Mouse (Mus musculus) hindbrain, embryonic 10.5 days (tissue): ENCODE measurements at regions not wholly inside any gene's neighbourhood (a gene's known extent, or its start where the extent isn't known, plus 50 kb on each side); places are given as distances from the start of the nearest gene placed in this dataset.

Source experiments
- DNase-seq: peaks from one replicate; pipeline ENCODE4 v3.0.0-alpha.2; 2017; ENCODE audit warnings: low spot score
- H3K27ac ChIP-seq: fragments of 300-500 bp; sonication (generic); 2 replicates; pipeline ENCODE4 v1.5.1; 2016; ENCODE audit warnings: mild to moderate bottlenecking, moderate library complexity
- H3K27me3 ChIP-seq: fragments of 300-500 bp; sonication (generic); 2 replicates; pipeline ENCODE4 v1.6.1; 2016; ENCODE audit warnings: mild to moderate bottlenecking; ENCODE audit not compliant: poor library complexity, insufficient read depth, severe bottlenecking
- H3K36me3 ChIP-seq: fragments of 300-500 bp; sonication (generic); 2 replicates; pipeline ENCODE4 v1.6.1; 2016; ENCODE audit warnings: mild to moderate bottlenecking, moderate library complexity
- H3K4me1 ChIP-seq: fragments of 300-500 bp; sonication (generic); replicated peaks from 2 replicates; pipeline ENCODE4 v1.6.1; 2016; ENCODE audit warnings: mild to moderate bottlenecking
- H3K4me3 ChIP-seq: fragments of 300-500 bp; sonication (generic); 2 replicates; pipeline ENCODE4 v1.5.1; 2016; ENCODE audit warnings: mild to moderate bottlenecking, moderate library complexity
- H3K9me3 ChIP-seq: fragments of 300-500 bp; sonication (generic); 2 replicates; pipeline ENCODE4 v1.6.1; 2016; ENCODE audit warnings: mild to moderate bottlenecking, moderate library complexity
- WGBS: fragments of 180-500 bp; shearing (Covaris S2); methylation state at CpG from one replicate; pipeline ENCODE4 v1.1.7; 2016; 5-methylcytosine and 5-hydroxymethylcytosine counted together

- Histone ChIP-seq H3K4me1 (peaks cover 7% of the 10 kb centered on the region; the same call in 1 of the 2 replicates), H3K27ac (no peak overlapping the region), H3K27me3 (no peaks in the 10 kb centered on the region), H3K9me3 (peaks cover 5% of the 10 kb centered on the region; the same call in 1 of the 2 replicates), H3K36me3 (no peaks in the 10 kb centered on the region), H3K4me3 (no peak overlapping the region)
- DNase-seq = no peak
- WGBS = 74% methylated on average over 12 of the region's 12 CpGs
These were observed 198.3 kb upstream of the Nr4a3 start for GRCm38 (mm10) chr4:47846389-47847318.

DNA sequence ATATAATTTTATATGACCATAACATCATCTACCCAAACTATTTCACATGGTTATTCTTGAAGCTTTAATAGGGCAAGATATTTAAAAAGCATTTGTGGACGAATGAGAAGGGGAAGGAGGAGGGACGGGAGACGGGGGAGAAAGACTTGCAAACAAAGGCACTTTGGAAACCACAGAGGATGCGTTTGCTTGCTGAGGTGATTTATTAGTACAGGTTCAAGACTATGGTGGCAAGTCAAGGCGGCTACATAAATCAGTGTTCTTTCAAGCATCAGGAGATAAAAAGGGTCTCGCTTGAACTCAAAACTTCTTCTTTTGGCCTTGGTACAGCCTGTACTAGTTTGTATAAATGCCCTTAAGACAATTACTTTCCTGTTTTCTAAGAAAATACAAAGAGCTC lies 183.8 kb upstream of the Nr4a3 start:
- Histone ChIP-seq H3K4me1 (peaks cover 3% of the 10 kb centered on the region; the same call in 1 of the 2 replicates), H3K9me3 (no peaks in the 10 kb centered on the region), H3K36me3 (no peaks in the 10 kb centered on the region), H3K27ac (no peak overlapping the region), H3K4me3 (no peak overlapping the region), H3K27me3 (no peaks in the 10 kb centered on the region)
- 77% methylated on average over 6 of the region's 6 CpGs for WGBS
- DNase-seq = no peak

DNA sequence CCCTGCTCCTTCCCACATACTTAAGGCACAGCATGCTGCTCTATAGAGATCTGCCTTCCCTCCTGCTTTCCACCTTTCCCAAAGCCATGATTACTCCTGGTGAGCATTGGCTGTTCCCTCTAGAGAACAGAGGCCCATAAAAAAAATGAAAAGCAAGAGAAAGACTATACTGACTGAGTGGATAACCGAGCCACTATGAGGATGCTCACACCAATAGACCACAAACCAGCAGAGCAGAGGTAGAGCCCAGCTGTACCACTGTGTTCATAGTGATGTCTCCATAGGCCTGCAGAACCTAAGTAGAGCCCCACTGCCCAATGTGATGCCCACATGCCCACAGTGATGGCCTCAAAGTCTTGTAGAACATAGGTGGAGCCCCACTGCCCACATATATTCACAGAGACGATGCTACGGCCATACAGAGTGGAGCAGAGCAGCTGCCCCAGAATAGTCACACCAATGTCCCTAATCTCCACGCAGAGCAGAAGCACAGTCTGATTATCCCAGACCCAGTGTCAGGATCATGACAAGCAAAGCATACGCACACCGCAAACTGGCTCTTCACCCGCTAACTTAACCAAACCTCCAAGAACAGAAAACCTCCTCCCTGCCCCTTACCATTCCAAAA lies 174.8 kb upstream of the Nr4a3 start:
- WGBS = 88% methylated on average over 7 of the region's 7 CpGs
- Histone ChIP-seq H3K36me3 (no peaks in the 10 kb centered on the region), H3K9me3 (no peaks in the 10 kb centered on the region), H3K27me3 (no peaks in the 10 kb centered on the region), H3K4me3 (no peak overlapping the region), H3K4me1 (no peaks in the 10 kb centered on the region), H3K27ac (no peak overlapping the region)
- no peak for DNase-seq

- Histone ChIP-seq H3K27ac (no peak overlapping the region), H3K4me3 (no peak overlapping the region), H3K36me3 (no peaks in the 10 kb centered on the region), H3K9me3 (no peaks in the 10 kb centered on the region), H3K4me1 (no peaks in the 10 kb centered on the region), H3K27me3 (no peaks in the 10 kb centered on the region)
- DNase-seq = no peak
- 65% methylated on average over 5 of the region's 5 CpGs for WGBS
These were observed 174.3 kb upstream of the Nr4a3 start for GRCm38 (mm10) chr4:47870638-47871019.

DNA sequence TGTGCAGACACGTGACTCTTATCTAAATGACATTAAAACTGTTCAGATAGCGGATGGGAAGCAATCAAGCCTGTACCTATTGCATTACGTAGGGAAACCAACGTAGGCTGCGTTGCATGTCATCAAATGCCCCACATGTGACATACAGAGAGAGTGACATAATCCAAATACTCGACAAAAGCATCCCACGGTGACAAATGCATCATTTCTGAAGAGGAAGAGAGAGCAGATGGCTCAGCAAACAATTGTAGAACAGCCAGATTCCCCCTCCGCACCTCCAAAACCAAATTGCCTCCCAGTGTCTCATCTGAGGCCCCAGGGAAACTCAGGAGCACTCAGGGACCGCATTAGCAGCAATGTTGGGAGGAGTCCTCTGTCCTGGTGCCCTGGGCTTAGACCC lies 163.4 kb upstream of the Nr4a3 start:
- Histone ChIP-seq H3K9me3 (no peaks in the 10 kb centered on the region), H3K27ac (no peak overlapping the region), H3K27me3 (no peaks in the 10 kb centered on the region), H3K4me3 (no peak overlapping the region), H3K4me1 (peaks cover 8% of the 10 kb centered on the region; the same call in 1 of the 2 replicates), H3K36me3 (no peaks in the 10 kb centered on the region)
- WGBS = 76% methylated on average over 9 of the region's 9 CpGs
- no peak for DNase-seq

DNA sequence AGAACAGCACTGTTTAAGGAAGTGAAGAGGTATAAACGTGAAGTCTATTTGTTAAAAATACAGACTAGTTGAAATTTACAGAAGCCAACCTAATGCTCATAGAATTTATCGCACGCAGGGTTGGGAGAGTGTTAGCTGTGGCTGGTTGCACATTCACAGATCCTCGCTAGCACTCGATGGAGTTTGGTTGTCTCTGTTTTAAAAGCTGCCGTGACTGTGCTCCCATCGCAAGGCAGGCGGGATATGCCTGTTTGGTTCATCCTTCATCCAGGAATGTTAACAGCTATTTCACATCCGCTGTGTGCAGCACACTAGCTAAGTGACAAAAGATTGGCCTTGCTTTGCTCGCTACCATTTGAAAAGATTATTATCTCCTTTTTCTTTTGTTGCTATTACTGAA lies 162.9 kb upstream of the Nr4a3 start:
- 82% methylated on average over 10 of the region's 10 CpGs for WGBS
- H3K36me3 ChIP-seq = no peaks in the 10 kb centered on the region
- H3K4me3 ChIP-seq = no peak overlapping the region
- H3K27ac ChIP-seq = no peak overlapping the region
- no peaks in the 10 kb centered on the region for H3K9me3 ChIP-seq
- peaks cover 4% of the 10 kb centered on the region; the same call in 1 of the 2 replicates for H3K4me1 ChIP-seq
- no peaks in the 10 kb centered on the region for H3K27me3 ChIP-seq
- DNase-seq = no peak

DNA sequence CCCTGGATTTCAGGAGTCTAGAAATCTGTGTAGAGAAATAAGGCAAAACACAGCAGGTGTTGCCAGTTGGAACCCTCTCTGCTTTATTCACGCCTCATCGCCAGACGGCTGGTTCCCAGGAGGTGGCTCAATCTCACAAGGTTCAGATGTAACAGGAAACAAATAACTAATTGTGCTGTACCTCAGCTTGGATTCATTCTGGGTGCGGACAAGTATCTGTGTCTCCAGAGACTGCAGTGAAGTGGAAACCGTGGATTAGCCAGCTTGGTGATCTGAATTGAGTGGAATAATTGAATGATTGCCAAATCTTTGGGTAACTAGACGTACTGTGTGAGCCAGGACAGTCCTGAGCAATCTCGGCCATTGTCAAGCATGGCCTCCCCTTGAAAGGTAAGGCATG lies 145.4 kb upstream of the Nr4a3 start:
- Histone ChIP-seq H3K36me3 (no peaks in the 10 kb centered on the region), H3K27me3 (no peaks in the 10 kb centered on the region), H3K4me3 (no peak overlapping the region), H3K9me3 (no peaks in the 10 kb centered on the region), H3K27ac (no peak overlapping the region), H3K4me1 (no peaks in the 10 kb centered on the region)
- no peak for DNase-seq
- 57% methylated on average over 7 of the region's 7 CpGs for WGBS

GRCm38 (mm10) chr4:47902749-47903148 lies 142.2 kb upstream of the Nr4a3 start:
- H3K36me3 ChIP-seq = no peaks in the 10 kb centered on the region
- no peak overlapping the region for H3K27ac ChIP-seq
- no peaks in the 10 kb centered on the region for H3K4me1 ChIP-seq
- H3K9me3 ChIP-seq = no peaks in the 10 kb centered on the region
- H3K4me3 ChIP-seq = no peak overlapping the region
- WGBS = 93% methylated on average over 12 of the region's 12 CpGs
- DNase-seq = no peak
- no peaks in the 10 kb centered on the region for H3K27me3 ChIP-seq

DNA sequence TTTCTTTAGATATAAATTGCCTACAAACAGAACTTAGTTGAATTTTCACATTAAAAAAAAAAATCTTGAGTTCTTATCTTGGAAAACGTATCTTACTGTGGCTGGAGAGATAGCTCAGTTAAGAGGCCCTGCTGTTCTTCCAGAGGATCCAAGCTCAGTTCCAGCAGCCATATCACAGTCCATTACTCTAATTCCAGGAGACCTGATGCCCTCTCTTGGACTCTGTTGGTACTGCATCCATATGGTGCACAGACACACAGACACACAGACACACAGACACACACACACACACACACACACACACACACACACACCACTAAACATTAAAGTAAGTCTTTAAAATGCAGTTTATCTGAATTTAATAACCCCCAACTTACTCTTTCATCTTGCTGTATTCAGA lies 132.7 kb upstream of the Nr4a3 start:
- H3K27me3 ChIP-seq = no peaks in the 10 kb centered on the region
- H3K9me3 ChIP-seq = no peaks in the 10 kb centered on the region
- no peak overlapping the region for H3K4me3 ChIP-seq
- no peaks in the 10 kb centered on the region for H3K36me3 ChIP-seq
- H3K4me1 ChIP-seq = no peaks in the 10 kb centered on the region
- DNase-seq = no peak
- H3K27ac ChIP-seq = no peak overlapping the region
- WGBS = 92% methylated on average over 1 of the region's 1 CpGs

DNA sequence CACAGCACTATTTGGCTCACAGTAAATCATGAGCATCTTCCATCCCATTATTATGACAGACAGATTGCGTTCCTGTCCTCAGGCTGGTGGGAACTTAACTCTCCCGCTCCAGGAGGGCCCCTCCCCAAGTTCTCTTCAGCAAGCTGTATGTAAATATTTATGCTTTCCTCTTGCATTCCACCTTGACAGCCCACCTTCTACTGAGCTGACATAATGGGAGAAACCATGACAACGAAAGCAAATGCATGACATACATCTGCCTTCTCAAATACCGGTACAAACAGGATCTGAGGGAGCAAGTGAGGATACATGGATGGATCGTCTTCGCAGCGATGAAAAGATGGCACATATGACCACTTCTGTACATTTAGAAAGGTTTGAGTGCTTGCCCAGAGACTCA lies 125.4 kb upstream of the Nr4a3 start:
- no peak for DNase-seq
- H3K4me1 ChIP-seq = no peaks in the 10 kb centered on the region
- WGBS = 88% methylated on average over 7 of the region's 7 CpGs
- no peaks in the 10 kb centered on the region for H3K36me3 ChIP-seq
- no peaks in the 10 kb centered on the region for H3K27me3 ChIP-seq
- no peak overlapping the region for H3K4me3 ChIP-seq
- no peaks in the 10 kb centered on the region for H3K9me3 ChIP-seq
- no peak overlapping the region for H3K27ac ChIP-seq

- H3K36me3 ChIP-seq = no peaks in the 10 kb centered on the region
- H3K4me3 ChIP-seq = no peak overlapping the region
- peaks cover 2% of the 10 kb centered on the region; the same call in 1 of the 2 replicates for H3K9me3 ChIP-seq
- no peaks in the 10 kb centered on the region for H3K27me3 ChIP-seq
- no peak overlapping the region for H3K27ac ChIP-seq
- no peak for DNase-seq
- H3K4me1 ChIP-seq = no peaks in the 10 kb centered on the region
- WGBS = 87% methylated on average over 2 of the region's 2 CpGs
These were observed 113.5 kb upstream of the Nr4a3 start for GRCm38 (mm10) chr4:47931464-47931863.

- 92% methylated on average over 1 of the region's 1 CpGs for WGBS
- no peaks in the 10 kb centered on the region for H3K36me3 ChIP-seq
- H3K4me3 ChIP-seq = no peak overlapping the region
- peaks cover 2% of the 10 kb centered on the region; the same call in 1 of the 2 replicates for H3K9me3 ChIP-seq
- no peaks in the 10 kb centered on the region for H3K27me3 ChIP-seq
- no peak overlapping the region for H3K27ac ChIP-seq
- DNase-seq = no peak
- no peaks in the 10 kb centered on the region for H3K4me1 ChIP-seq
These were observed 111.4 kb upstream of the Nr4a3 start for GRCm38 (mm10) chr4:47933526-47933925.

GRCm38 (mm10) chr4:47935547-47935946 lies 109.4 kb upstream of the Nr4a3 start:
- Histone ChIP-seq H3K36me3 (no peaks in the 10 kb centered on the region), H3K27me3 (no peaks in the 10 kb centered on the region), H3K4me3 (no peak overlapping the region), H3K9me3 (peaks cover 2% of the 10 kb centered on the region; the same call in 1 of the 2 replicates), H3K27ac (no peak overlapping the region), H3K4me1 (no peaks in the 10 kb centered on the region)
- no peak for DNase-seq
- WGBS = 86% methylated on average over 3 of the region's 3 CpGs
